Mouse (Mus musculus) G1E (cell line): ENCODE measurements around the gene Kcna6.

Experiments
- CTCF ChIP-seq: IDR thresholded peaks from 2 replicates; pipeline ENCODE4 v1.5.1; 2012; ENCODE audit warnings: low read depth, low read length, inconsistent platforms, mixed read lengths
- GATA1 ChIP-seq: IDR thresholded peaks from 2 replicates; pipeline ENCODE4 v1.6.1; 2012; ENCODE audit warnings: borderline replicate concordance, low read length, inconsistent platforms, mixed read lengths

DNA sequence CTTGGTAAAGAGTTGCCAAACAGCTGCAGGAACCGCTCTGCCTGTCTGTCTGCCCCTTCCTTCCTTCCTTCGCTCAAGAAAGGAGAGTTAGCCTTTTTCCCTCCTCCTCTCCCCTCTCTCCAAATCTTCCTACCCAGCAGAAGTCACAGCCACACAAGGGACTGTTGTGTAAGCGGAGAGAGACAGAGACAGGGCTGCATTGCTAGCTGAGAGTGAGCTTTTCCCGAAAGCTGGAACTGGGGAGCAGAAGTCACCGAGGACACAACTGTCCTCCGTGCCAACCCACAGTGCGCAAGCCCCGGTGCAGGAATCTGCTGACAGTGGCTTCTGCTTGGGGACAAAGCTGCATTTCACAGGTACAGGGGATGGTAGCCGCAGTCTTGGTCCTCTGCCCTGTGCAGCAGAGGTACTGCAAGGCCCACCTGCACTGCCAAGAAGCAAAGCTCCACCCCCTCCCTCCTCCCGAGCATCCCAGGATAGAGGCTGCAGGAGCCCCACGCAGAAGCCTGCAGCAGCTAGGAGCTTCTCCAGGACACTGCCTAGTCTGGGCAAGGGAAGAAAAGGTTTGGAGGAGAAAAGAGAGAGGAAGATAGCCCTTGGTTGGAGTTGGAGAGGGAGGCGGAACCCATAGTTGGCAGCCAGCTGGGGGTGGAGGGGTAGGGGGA is 21.9 kb downstream of the Kcna6 start:
- TF ChIP-seq CTCF (no peak), GATA1 (no peak)
